Mouse (Mus musculus): ENCODE measurements at regions not wholly inside any gene's neighbourhood (a gene's known extent, or its start where the extent isn't known, plus 50 kb on each side); places are given as distances from the start of the nearest gene placed in this dataset.

DNA sequence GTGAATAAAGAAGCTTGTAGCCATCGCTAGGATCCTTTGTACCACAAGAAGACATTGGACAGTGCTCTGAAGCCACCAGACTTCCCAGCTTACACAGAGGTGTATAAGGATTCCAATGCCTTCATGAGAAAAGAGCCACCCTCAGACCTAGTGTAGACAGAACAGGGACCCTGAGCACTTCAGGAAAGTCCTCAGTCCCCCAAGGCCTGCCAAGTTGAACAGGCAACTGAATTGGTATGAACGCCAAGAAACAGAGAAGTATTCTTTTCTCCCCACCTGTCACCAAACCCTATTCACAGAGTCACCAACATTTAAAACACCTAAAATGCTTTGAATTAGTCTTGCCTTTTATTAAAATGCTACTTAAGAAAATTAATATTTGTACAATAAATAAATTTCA lies 200.3 kb downstream of the Galc start:
- in situ Hi-C loops (cut with MboI; ENCODE audit: low sequenced_read_pairs in 2 of 2, unreplicated experiment in 2 of 2) = no loop called here
- no peak overlapping the region for H3K4me3 ChIP-seq (ENCODE audit: insufficient read depth in 1 of 2, low read depth in 1 of 2, low read length in 2 of 2, poor library complexity in 1 of 2, severe bottlenecking in 1 of 2)

DNA sequence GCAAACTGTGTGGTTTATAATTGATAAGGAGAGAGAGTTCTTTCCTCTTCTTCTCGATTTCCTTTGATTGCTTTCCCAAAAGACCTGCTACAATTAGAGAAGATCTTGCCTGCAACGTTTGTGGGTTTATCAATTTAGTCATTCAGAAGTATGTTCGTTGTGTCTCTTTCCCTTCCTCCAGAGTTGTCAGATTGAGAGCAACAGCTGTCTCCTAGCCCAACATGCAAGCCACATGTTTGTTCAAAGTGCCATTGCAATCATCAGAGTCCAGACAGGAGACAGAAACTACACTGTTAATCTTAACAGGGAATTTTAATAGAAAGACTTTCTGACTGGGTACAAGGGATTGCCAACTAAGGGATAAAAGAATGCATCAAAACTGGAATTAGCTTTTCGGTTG lies 208.3 kb downstream of the Galc start:
- DNase-seq (ENCODE audit: low read depth, low spot score) = no peak
- H3K27ac ChIP-seq (ENCODE audit: insufficient read depth, low read depth, low read length, poor library complexity, severe bottlenecking) = no peak overlapping the region
- no peaks in the 10 kb centered on the region for H3K4me1 ChIP-seq (ENCODE audit: control insufficient read depth in 2 of 2, insufficient read depth in 2 of 2, low read length in 2 of 2, poor library complexity in 1 of 2)
- H3K9me3 ChIP-seq (ENCODE audit: control insufficient read depth, insufficient read depth, low read depth, low read length) = no peaks in the 10 kb centered on the region
- H3K9ac ChIP-seq (ENCODE audit: insufficient read depth, low read depth, low read length, poor library complexity, severe bottlenecking) = no peak overlapping the region
- TF ChIP-seq ZNF384 (IDR thresholded peaks at IDR 0.05; ENCODE audit: low read depth, low read length) (no peak), MAFK (IDR thresholded peaks at IDR 0.05; ENCODE audit: insufficient read depth, low read depth, low read length) (no peak), ZC3H11A (IDR thresholded peaks at IDR 0.05; ENCODE audit: borderline replicate concordance, low read depth, low read length) (no peak), CHD2 (IDR thresholded peaks at IDR 0.05; ENCODE audit: low read depth, low read length) (no peak), HCFC1 (IDR thresholded peaks at IDR 0.05; ENCODE audit: borderline replicate concordance, insufficient read depth, low read length) (no peak)
- H3K4me3 ChIP-seq (ENCODE audit: insufficient read depth in 1 of 2, low read depth in 1 of 2, low read length in 2 of 2, poor library complexity in 1 of 2, severe bottlenecking in 1 of 2) = no peak overlapping the region
- no peaks in the 10 kb centered on the region for H3K36me3 ChIP-seq (ENCODE audit: control insufficient read depth, insufficient read depth, low read length, poor library complexity, severe bottlenecking)
- in situ Hi-C loops (cut with MboI; ENCODE audit: low sequenced_read_pairs in 2 of 2, unreplicated experiment in 2 of 2) = no loop called here

More for the DNA sequence above, 200.3 kb downstream of the Galc start:
- Histone ChIP-seq H3K9me3 (ENCODE audit: control insufficient read depth, insufficient read depth, low read depth, low read length) (no peaks in the 10 kb centered on the region), H3K36me3 (ENCODE audit: control insufficient read depth, insufficient read depth, low read length, poor library complexity, severe bottlenecking) (no peaks in the 10 kb centered on the region), H3K27ac (ENCODE audit: insufficient read depth, low read depth, low read length, poor library complexity, severe bottlenecking) (no peak overlapping the region), H3K9ac (ENCODE audit: insufficient read depth, low read depth, low read length, poor library complexity, severe bottlenecking) (no peak overlapping the region), H3K4me1 (ENCODE audit: control insufficient read depth in 2 of 2, insufficient read depth in 2 of 2, low read length in 2 of 2, poor library complexity in 1 of 2) (no peaks in the 10 kb centered on the region)
- DNase-seq (ENCODE audit: low read depth, low spot score) = no peak
- TF ChIP-seq MAFK (IDR thresholded peaks at IDR 0.05; ENCODE audit: insufficient read depth, low read depth, low read length) (no peak), ZC3H11A (IDR thresholded peaks at IDR 0.05; ENCODE audit: borderline replicate concordance, low read depth, low read length) (no peak), CHD2 (IDR thresholded peaks at IDR 0.05; ENCODE audit: low read depth, low read length) (no peak), ZNF384 (IDR thresholded peaks at IDR 0.05; ENCODE audit: low read depth, low read length) (no peak), HCFC1 (IDR thresholded peaks at IDR 0.05; ENCODE audit: borderline replicate concordance, insufficient read depth, low read length) (no peak)

DNA sequence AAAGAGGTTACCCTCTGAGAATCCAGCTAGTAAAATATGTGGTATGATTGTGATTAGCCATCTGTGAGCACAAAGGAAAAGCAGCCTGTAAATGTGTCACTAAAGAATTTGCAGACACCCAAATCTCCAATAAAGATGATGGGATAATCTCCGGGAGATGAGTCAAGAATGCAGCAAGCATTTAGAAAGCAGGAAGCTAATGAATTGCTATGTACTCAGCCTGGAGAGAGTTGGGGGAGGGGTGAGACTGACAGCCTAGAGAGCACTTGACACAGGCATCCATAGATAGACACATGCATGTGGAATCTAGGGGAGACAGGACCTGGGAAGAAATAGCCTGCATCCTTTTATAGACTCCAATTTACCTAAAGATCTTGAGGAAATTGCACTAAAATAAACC lies 208.8 kb downstream of the Galc start:
- no peaks in the 10 kb centered on the region for H3K9me3 ChIP-seq (ENCODE audit: control insufficient read depth, insufficient read depth, low read depth, low read length)
- in situ Hi-C loops (cut with MboI; ENCODE audit: low sequenced_read_pairs in 2 of 2, unreplicated experiment in 2 of 2) = no loop called here
- H3K36me3 ChIP-seq (ENCODE audit: control insufficient read depth, insufficient read depth, low read length, poor library complexity, severe bottlenecking) = no peaks in the 10 kb centered on the region
- no peaks in the 10 kb centered on the region for H3K4me1 ChIP-seq (ENCODE audit: control insufficient read depth in 2 of 2, insufficient read depth in 2 of 2, low read length in 2 of 2, poor library complexity in 1 of 2)
- H3K9ac ChIP-seq (ENCODE audit: insufficient read depth, low read depth, low read length, poor library complexity, severe bottlenecking) = no peak overlapping the region
- no peak overlapping the region for H3K27ac ChIP-seq (ENCODE audit: insufficient read depth, low read depth, low read length, poor library complexity, severe bottlenecking)
- TF ChIP-seq ZC3H11A (IDR thresholded peaks at IDR 0.05; ENCODE audit: borderline replicate concordance, low read depth, low read length) (no peak), CHD2 (IDR thresholded peaks at IDR 0.05; ENCODE audit: low read depth, low read length) (no peak), HCFC1 (IDR thresholded peaks at IDR 0.05; ENCODE audit: borderline replicate concordance, insufficient read depth, low read length) (no peak), ZNF384 (IDR thresholded peaks at IDR 0.05; ENCODE audit: low read depth, low read length) (no peak), MAFK (IDR thresholded peaks at IDR 0.05; ENCODE audit: insufficient read depth, low read depth, low read length) (no peak)
- no peak overlapping the region for H3K4me3 ChIP-seq (ENCODE audit: insufficient read depth in 1 of 2, low read depth in 1 of 2, low read length in 2 of 2, poor library complexity in 1 of 2, severe bottlenecking in 1 of 2)
- DNase-seq (ENCODE audit: low read depth, low spot score) = no peak

DNA sequence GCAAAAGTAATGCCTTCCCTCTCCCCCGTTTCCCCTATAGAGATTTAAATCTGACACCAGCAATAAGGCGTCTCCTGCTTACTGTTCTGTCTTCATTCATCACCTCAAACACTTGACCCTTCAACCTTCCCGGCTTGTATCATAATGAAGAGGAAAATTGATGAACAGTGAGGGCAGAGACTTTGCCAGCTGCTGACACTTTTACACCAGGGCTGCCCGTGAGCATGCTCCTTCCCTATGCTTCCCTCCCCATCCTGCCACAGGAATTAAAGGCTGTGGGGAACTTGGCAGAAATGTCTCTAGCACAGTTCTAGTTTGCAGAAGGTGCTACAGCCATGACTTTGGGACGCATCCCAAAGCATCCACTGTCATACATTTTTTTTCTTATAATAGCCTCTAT lies 209.2 kb downstream of the Galc start:
- no peak for TF ChIP-seq CHD2 (IDR thresholded peaks at IDR 0.05; ENCODE audit: low read depth, low read length)
- no peak overlapping the region for H3K9ac ChIP-seq (ENCODE audit: insufficient read depth, low read depth, low read length, poor library complexity, severe bottlenecking)
- H3K27ac ChIP-seq (ENCODE audit: insufficient read depth, low read depth, low read length, poor library complexity, severe bottlenecking) = no peak overlapping the region
- H3K4me1 ChIP-seq (ENCODE audit: control insufficient read depth in 2 of 2, insufficient read depth in 2 of 2, low read length in 2 of 2, poor library complexity in 1 of 2) = no peaks in the 10 kb centered on the region
- H3K36me3 ChIP-seq (ENCODE audit: control insufficient read depth, insufficient read depth, low read length, poor library complexity, severe bottlenecking) = no peaks in the 10 kb centered on the region
- no peak for DNase-seq (ENCODE audit: low read depth, low spot score)
- H3K4me3 ChIP-seq (ENCODE audit: insufficient read depth in 1 of 2, low read depth in 1 of 2, low read length in 2 of 2, poor library complexity in 1 of 2, severe bottlenecking in 1 of 2) = no peak overlapping the region
- in situ Hi-C loops (cut with MboI; ENCODE audit: low sequenced_read_pairs in 2 of 2, unreplicated experiment in 2 of 2) = no loop called here
- no peaks in the 10 kb centered on the region for H3K9me3 ChIP-seq (ENCODE audit: control insufficient read depth, insufficient read depth, low read depth, low read length)

DNA sequence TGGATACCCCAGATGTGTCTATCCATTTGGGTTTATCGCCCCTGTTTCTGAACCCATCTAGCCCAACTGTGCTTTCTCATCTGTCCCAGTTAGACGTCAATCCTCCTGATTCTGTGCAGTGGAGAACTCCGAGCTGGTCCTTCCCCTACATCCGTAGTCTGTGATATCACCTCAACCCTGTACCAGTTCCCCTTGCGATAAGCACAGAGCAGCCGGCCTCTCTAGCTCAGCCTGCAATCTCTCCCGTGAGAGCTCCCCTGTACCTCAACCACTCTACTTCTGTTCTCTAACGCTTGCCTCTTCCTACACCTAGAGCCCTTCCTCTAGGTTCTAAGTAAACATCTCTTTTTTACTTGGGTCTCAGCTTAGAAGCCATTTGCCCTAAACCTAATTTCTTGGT lies 211.5 kb downstream of the Galc start:
- H3K27ac ChIP-seq (ENCODE audit: insufficient read depth, low read depth, low read length, poor library complexity, severe bottlenecking) = no peak overlapping the region
- H3K4me1 ChIP-seq (ENCODE audit: control insufficient read depth in 2 of 2, insufficient read depth in 2 of 2, low read length in 2 of 2, poor library complexity in 1 of 2) = no peaks in the 10 kb centered on the region
- H3K36me3 ChIP-seq (ENCODE audit: control insufficient read depth, insufficient read depth, low read length, poor library complexity, severe bottlenecking) = no peaks in the 10 kb centered on the region
- TF ChIP-seq HCFC1 (IDR thresholded peaks at IDR 0.05; ENCODE audit: borderline replicate concordance, insufficient read depth, low read length) (no peak), MAFK (IDR thresholded peaks at IDR 0.05; ENCODE audit: insufficient read depth, low read depth, low read length) (no peak), ZNF384 (IDR thresholded peaks at IDR 0.05; ENCODE audit: low read depth, low read length) (no peak), CHD2 (IDR thresholded peaks at IDR 0.05; ENCODE audit: low read depth, low read length) (no peak), ZC3H11A (IDR thresholded peaks at IDR 0.05; ENCODE audit: borderline replicate concordance, low read depth, low read length) (no peak)
- H3K9ac ChIP-seq (ENCODE audit: insufficient read depth, low read depth, low read length, poor library complexity, severe bottlenecking) = no peak overlapping the region
- no peak for DNase-seq (ENCODE audit: low read depth, low spot score)
- no peaks in the 10 kb centered on the region for H3K9me3 ChIP-seq (ENCODE audit: control insufficient read depth, insufficient read depth, low read depth, low read length)
- in situ Hi-C loops (cut with MboI; ENCODE audit: low sequenced_read_pairs in 2 of 2, unreplicated experiment in 2 of 2) = no loop called here
- H3K4me3 ChIP-seq (ENCODE audit: insufficient read depth in 1 of 2, low read depth in 1 of 2, low read length in 2 of 2, poor library complexity in 1 of 2, severe bottlenecking in 1 of 2) = no peak overlapping the region
